Mouse (Mus musculus): ENCODE results near the gene Capza3. TPM values are rescaled to one million over a fixed set of nuclear protein-coding genes. Genes with fewer than 3 reads are reported as not detected.

Capza3 gene
- polyA plus RNA-seq, 1 experiment from 2014 or later = not detected

DNA sequence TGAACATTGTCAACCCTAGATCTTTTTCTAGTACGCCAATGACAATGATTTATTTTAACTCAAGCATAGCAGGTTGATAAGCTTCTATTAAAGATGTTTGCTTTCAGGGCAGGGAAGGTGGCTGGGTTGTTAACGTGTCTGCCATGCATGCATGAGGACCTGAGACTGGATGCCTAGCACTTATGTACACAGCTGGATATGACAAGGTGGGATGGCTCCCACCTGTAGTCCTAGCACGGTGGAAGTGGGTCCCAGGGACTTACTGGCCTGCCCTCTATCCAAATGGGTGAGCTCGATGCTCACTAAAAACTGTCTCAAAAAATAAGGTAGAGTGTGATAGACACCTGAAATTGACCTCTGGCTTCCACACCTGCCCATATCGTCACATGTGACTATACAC lies 48.8 kb downstream of the Capza3 start:
- no peak for ATAC-seq (replicated peaks; ENCODE audit: extremely low read depth, insufficient read depth, low FRiP score)
- H3K4me3 ChIP-seq (ENCODE audit: low read length) = no peak overlapping the region
- no peak overlapping the region for H3K4me2 ChIP-seq (ENCODE audit: low read depth, low read length)
- H3K4me1 ChIP-seq (ENCODE audit: control insufficient read depth, insufficient read depth, low read length) = no peaks in the 10 kb centered on the region
- H3K27me3 ChIP-seq (ENCODE audit: control insufficient read depth, insufficient read depth, low read length) = no peaks in the 10 kb centered on the region
- H3K27ac ChIP-seq (ENCODE audit: low read length) = no peak overlapping the region
- no peaks in the 10 kb centered on the region for H3K9me3 ChIP-seq (replicated peaks; ENCODE audit: control insufficient read depth, low read length)
- 77% methylated on average over 5 of the region's 5 CpGs for WGBS
- H3K9ac ChIP-seq (ENCODE audit: low read length) = no peak overlapping the region
- H3K36me3 ChIP-seq (ENCODE audit: control insufficient read depth, insufficient read depth) = no peaks in the 10 kb centered on the region

Other genes starting within 250 kb of the Capza3 start
- gene Plcz1, start 205 bp downstream of the Capza3 start, polyA plus RNA-seq (2015; fragmentation: Nextera tagmentation; extraction: Ambion mirVana) = not detected in 2 replicates

All from heart, embryonic 16.5 days (tissue).